Mouse (Mus musculus) stomach, embryonic 14.5 days (tissue): ENCODE data around the gene Tcaim. TPM values are rescaled to one million over a fixed set of nuclear protein-coding genes. Genes with fewer than 3 reads are reported as not detected.

Experiments used
- ATAC-seq: fragments of 200-750 bp; cut with Nextera tagmentation; 2 replicates; pipeline ENCODE4 v1.8.0; 2017; ENCODE audit warnings: low read depth, moderate TSS enrichment; ENCODE audit not compliant: insufficient number of reproducible peaks, insufficient read depth, low FRiP score
- H3K27ac ChIP-seq: fragments of 300-500 bp; sonication (generic); 2 replicates; pipeline ENCODE4 v1.5.1; 2014; ENCODE audit warnings: mild to moderate bottlenecking, low read length, moderate library complexity, mixed read lengths
- H3K27me3 ChIP-seq: fragments of 300-500 bp; sonication (generic); 2 replicates; pipeline ENCODE4 v1.6.1; 2014; ENCODE audit warnings: low read length, control low read depth, mixed read lengths; ENCODE audit not compliant: control insufficient read depth, insufficient read depth
- H3K36me3 ChIP-seq: fragments of 300-500 bp; sonication (generic); 2 replicates; pipeline ENCODE4 v1.6.1; 2014; ENCODE audit warnings: mild to moderate bottlenecking, control low read depth, low read length, moderate library complexity, mixed read lengths; ENCODE audit not compliant: control insufficient read depth, insufficient read depth
- H3K4me1 ChIP-seq: fragments of 300-500 bp; sonication (generic); 2 replicates; pipeline ENCODE4 v1.6.1; 2014; ENCODE audit warnings: low read length, control low read depth, mixed read lengths; ENCODE audit not compliant: control insufficient read depth, insufficient read depth
- H3K4me2 ChIP-seq: fragments of 300-500 bp; sonication (generic); replicated peaks from 2 replicates; pipeline ENCODE4 v1.6.1; 2014; ENCODE audit warnings: low read depth, low read length, control low read depth
- H3K4me3 ChIP-seq: fragments of 300-500 bp; sonication (generic); 2 replicates; pipeline ENCODE4 v1.5.1; 2014; ENCODE audit warnings: low read depth, low read length, control low read depth
- H3K9ac ChIP-seq: fragments of 300-500 bp; sonication (generic); replicated peaks from 2 replicates; pipeline ENCODE4 v1.6.1; 2014; ENCODE audit warnings: low read depth, mild to moderate bottlenecking, control low read depth, low read length, moderate library complexity, mixed read lengths
- H3K9me3 ChIP-seq: fragments of 300-500 bp; sonication (generic); 2 replicates; pipeline ENCODE4 v1.6.1; 2016; ENCODE audit warnings: low read depth, low read length, control low read depth; ENCODE audit not compliant: control insufficient read depth
- whole genome bisulfite sequencing: fragments of 180-500 bp; shearing (Covaris S2); extraction: QIAGEN DNeasy Blood & Tissue Kit; methylation state at CpG from one replicate; pipeline ENCODE4 v1.1.7; 2014; 5-methylcytosine and 5-hydroxymethylcytosine counted together
- polyA plus RNA-seq: library from polyadenylated mRNA; unstranded; fragments of >200 nt; fragmentation: Nextera tagmentation; extraction: Ambion mirVana; gene quantifications from 2 replicates; pipeline ENCODE4 v1.2.1, GENCODE M21; 2014

Gene Tcaim
- polyA plus RNA-seq, 1 experiment from 2014 or later, result 7.2 TPM

GRCm38 (mm10) chr9:122812386-122812785 lies 7.0 kb downstream of the Tcaim start:
- no peak overlapping the region for H3K4me3 ChIP-seq
- ATAC-seq, result no peak
- H3K27me3 ChIP-seq, result no peaks in the 10 kb centered on the region
- H3K4me2 ChIP-seq, result no peak overlapping the region
- no peaks in the 10 kb centered on the region for H3K4me1 ChIP-seq
- H3K27ac ChIP-seq, result no peak overlapping the region
- 86% methylated on average over 5 of the region's 5 CpGs for WGBS
- no peaks in the 10 kb centered on the region for H3K9me3 ChIP-seq
- no peaks in the 10 kb centered on the region for H3K36me3 ChIP-seq
- no peak overlapping the region for H3K9ac ChIP-seq

- no peak for ATAC-seq
- Histone ChIP-seq H3K4me2 (no peak overlapping the region), H3K4me3 (no peak overlapping the region), H3K9ac (no peak overlapping the region), H3K27me3 (no peaks in the 10 kb centered on the region), H3K4me1 (no peaks in the 10 kb centered on the region), H3K9me3 (no peaks in the 10 kb centered on the region), H3K27ac (no peak overlapping the region), H3K36me3 (peaks cover 4% of the 10 kb centered on the region; the same call in 1 of the 2 replicates)
- 94% methylated on average over 2 of the region's 2 CpGs for WGBS
Observed at GRCm38 (mm10) chr9:122814775-122815174, 9.4 kb downstream of the Tcaim start.

GRCm38 (mm10) chr9:122815239-122815851 lies 10.0 kb downstream of the Tcaim start:
- ATAC-seq, result no peak
- Histone ChIP-seq H3K9ac (no peak overlapping the region), H3K27me3 (no peaks in the 10 kb centered on the region), H3K4me1 (no peaks in the 10 kb centered on the region), H3K9me3 (no peaks in the 10 kb centered on the region), H3K36me3 (peaks cover 4% of the 10 kb centered on the region; the same call in 1 of the 2 replicates), H3K27ac (no peak overlapping the region), H3K4me2 (no peak overlapping the region), H3K4me3 (no peak overlapping the region)
- WGBS, result 79% methylated on average over 4 of the region's 4 CpGs

- Histone ChIP-seq H3K4me2 (no peak overlapping the region), H3K9ac (no peak overlapping the region), H3K27me3 (no peaks in the 10 kb centered on the region), H3K4me3 (no peak overlapping the region), H3K36me3 (peaks cover 17% of the 10 kb centered on the region), H3K27ac (no peak overlapping the region), H3K4me1 (no peaks in the 10 kb centered on the region), H3K9me3 (no peaks in the 10 kb centered on the region)
- 71% methylated on average over 5 of the region's 5 CpGs for WGBS
- no peak for ATAC-seq
Observed at GRCm38 (mm10) chr9:122823374-122824017, 18.2 kb downstream of the Tcaim start.

- WGBS, result 69% methylated on average over 4 of the region's 4 CpGs
Observed at GRCm38 (mm10) chr9:122826743-122827142, 21.4 kb downstream of the Tcaim start.

GRCm38 (mm10) chr9:122829826-122830380 lies 24.6 kb downstream of the Tcaim start:
- WGBS, result 73% methylated on average over 4 of the region's 4 CpGs
- Histone ChIP-seq H3K4me3 (no peak overlapping the region), H3K4me1 (no peaks in the 10 kb centered on the region), H3K27me3 (no peaks in the 10 kb centered on the region), H3K27ac (no peak overlapping the region), H3K9me3 (no peaks in the 10 kb centered on the region), H3K9ac (no peak overlapping the region), H3K36me3 (peaks cover 11% of the 10 kb centered on the region), H3K4me2 (no peak overlapping the region)
- no peak for ATAC-seq

More at GRCm38 (mm10) chr9:122826743-122827142, 21.4 kb downstream of the Tcaim start:
- Histone ChIP-seq H3K9me3 (no peaks in the 10 kb centered on the region), H3K27ac (no peak overlapping the region), H3K9ac (no peak overlapping the region), H3K4me3 (no peak overlapping the region), H3K27me3 (no peaks in the 10 kb centered on the region), H3K36me3 (peaks cover 17% of the 10 kb centered on the region), H3K4me1 (no peaks in the 10 kb centered on the region), H3K4me2 (no peak overlapping the region)
- no peak for ATAC-seq

- no peak overlapping the region for H3K9ac ChIP-seq
- ATAC-seq, result no peak
- peak overlapping the region; percentile 35; the same call in 1 of the 2 replicates for H3K27ac ChIP-seq
- no peak overlapping the region for H3K4me3 ChIP-seq
- no peaks in the 10 kb centered on the region for H3K27me3 ChIP-seq
- WGBS, result 69% methylated on average over 9 of the region's 9 CpGs
- H3K36me3 ChIP-seq, result no peaks in the 10 kb centered on the region; the same call in 1 of the 2 replicates
- no peaks in the 10 kb centered on the region for H3K4me1 ChIP-seq
- H3K9me3 ChIP-seq, result no peaks in the 10 kb centered on the region
- no peak overlapping the region for H3K4me2 ChIP-seq
Observed at GRCm38 (mm10) chr9:122836126-122836525, 30.8 kb downstream of the Tcaim start.

GRCm38 (mm10) chr9:122836790-122837189 lies 31.5 kb downstream of the Tcaim start:
- H3K4me1 ChIP-seq, result no peaks in the 10 kb centered on the region
- no peaks in the 10 kb centered on the region for H3K27me3 ChIP-seq
- H3K4me2 ChIP-seq, result no peak overlapping the region
- peak; percentile 70; the same call in 1 of the 2 replicates for ATAC-seq
- H3K27ac ChIP-seq, result peak overlapping the region; percentile 35; the same call in 1 of the 2 replicates
- no peaks in the 10 kb centered on the region; the same call in 1 of the 2 replicates for H3K36me3 ChIP-seq
- WGBS, result 35% methylated on average over 6 of the region's 6 CpGs
- H3K9ac ChIP-seq, result no peak overlapping the region
- no peaks in the 10 kb centered on the region for H3K9me3 ChIP-seq
- no peak overlapping the region for H3K4me3 ChIP-seq
